In genomic region chr5:110230780-110231461, GRCm38 (mm10) we compare ENCODE assay signal across 8 mouse cellular contexts. TPM values are rescaled to one million over a fixed set of nuclear protein-coding genes. Genes with fewer than 3 reads are reported as not detected.
DNase-seq lines count a peak whose midpoint lies in the region; ATAC-seq and TF ChIP-seq lines count a peak whose summit lies in the region.

TSS of gene Ankle2 (plus strand) at chr5:110231004.

- peak; percentile 93 for DNase-seq in forebrain, embryonic 14.5 days (ENCODE audit: low spot score)
- peak; percentile 95 for DNase-seq in heart, postnatal 14 days
- DNase-seq in layer of hippocampus, adult 11-12 months (ENCODE audit: low spot score): peak; percentile 91
- DNase-seq in lung, adult 18-20 months: peak; percentile 90 to 92
- peak; percentile 94 for DNase-seq in testis, postnatal 14 days (ENCODE audit: low spot score)

- peak; percentile 88 for ATAC-seq in cerebellum, adult (ENCODE audit: insufficient number of reproducible peaks, low FRiP score, low TSS enrichment)
- ATAC-seq in forebrain, embryonic 14.5 days: peak; percentile 98
- ATAC-seq in neural tube, embryonic 15.5 days (ENCODE audit: low FRiP score): peak; percentile 95

- TF ChIP-seq EP300 in ES-Bruce4 (IDR thresholded peaks at IDR 0.05; ENCODE audit: insufficient read depth, low read depth, low read length): 0 out of 2 replicates have a peak, but pooled peaks have one; percentile 56

- intact Hi-C loops in heart, postnatal 14 days (cut with DNase I): no loop called here

- H3K27me3 ChIP-seq in ES-Bruce4 (ENCODE audit: control insufficient read depth, insufficient read depth, low read length, poor library complexity, severe bottlenecking): no peaks in the 10 kb centered on the region
- no peaks in the 10 kb centered on the region for H3K27me3 ChIP-seq in forebrain, embryonic 14.5 days (replicated peaks; ENCODE audit: control insufficient read depth, insufficient read depth, low read length)
- no peaks in the 10 kb centered on the region for H3K27me3 ChIP-seq in neural tube, embryonic 15.5 days (replicated peaks)

- 0 out of 2 replicates have a peak, but pooled peaks cover 2% of the 10 kb centered on the region for H3K9me3 ChIP-seq in ES-Bruce4 (replicated peaks; ENCODE audit: control insufficient read depth, insufficient read depth, low read length, poor library complexity, severe bottlenecking)
- no peaks in the 10 kb centered on the region for H3K9me3 ChIP-seq in forebrain, embryonic 14.5 days (replicated peaks; ENCODE audit: control insufficient read depth, low read length)
- H3K9me3 ChIP-seq in neural tube, embryonic 15.5 days (replicated peaks): no peaks in the 10 kb centered on the region

- no peaks in the 10 kb centered on the region for H3K4me1 ChIP-seq in ES-Bruce4 (ENCODE audit: control insufficient read depth, insufficient read depth, low read length)
- peaks cover 7% of the 10 kb centered on the region for H3K4me1 ChIP-seq in forebrain, embryonic 14.5 days (ENCODE audit: control insufficient read depth, insufficient read depth, low read length)
- peaks cover 25% of the 10 kb centered on the region for H3K4me1 ChIP-seq in neural tube, embryonic 15.5 days

- peaks cover 9% of the 10 kb centered on the region for H3K36me3 ChIP-seq in ES-Bruce4 (ENCODE audit: control insufficient read depth, insufficient read depth, low read length, poor library complexity, severe bottlenecking)
- H3K36me3 ChIP-seq in forebrain, embryonic 14.5 days (ENCODE audit: control insufficient read depth, insufficient read depth, low read length): peaks cover 25% of the 10 kb centered on the region
- H3K36me3 ChIP-seq in neural tube, embryonic 15.5 days: peaks cover 20% of the 10 kb centered on the region

- WGBS in forebrain, embryonic 14.5 days: 0% methylated on average over 75 of the region's 81 CpGs
- WGBS in neural tube, embryonic 15.5 days: under 1% methylated on average over 80 of the region's 81 CpGs

- peak; percentile 60 for TF ChIP-seq POLR2A in ES-Bruce4 (IDR thresholded peaks at IDR 0.05; ENCODE audit: insufficient read depth, low read length)

- peak within 1 kb of the TSS; percentile 87 for H3K9ac ChIP-seq in ES-Bruce4 (ENCODE audit: low read depth, poor library complexity, severe bottlenecking)
- H3K9ac ChIP-seq in forebrain, embryonic 14.5 days (ENCODE audit: low read length): peak within 1 kb of the TSS; percentile 97
- H3K9ac ChIP-seq in neural tube, embryonic 15.5 days (replicated peaks): peak within 1 kb of the TSS; percentile 97

- no peak for TF ChIP-seq CTCF in ES-Bruce4 (IDR thresholded peaks at IDR 0.05; ENCODE audit: low read depth, low read length)

- H3K4me3 ChIP-seq in ES-Bruce4 (ENCODE audit: low read depth, low read length): peak within 1 kb of the TSS; percentile 76
- H3K4me3 ChIP-seq in forebrain, embryonic 14.5 days (ENCODE audit: low read depth, low read length): peak within 1 kb of the TSS; percentile 94
- H3K4me3 ChIP-seq in neural tube, embryonic 15.5 days (replicated peaks): peak within 1 kb of the TSS; percentile 74

- peak within 1 kb of the TSS; percentile 77 for H3K4me2 ChIP-seq in forebrain, embryonic 14.5 days (ENCODE audit: low read length)
- H3K4me2 ChIP-seq in neural tube, embryonic 15.5 days: peak within 1 kb of the TSS; percentile 77

- peak within 1 kb of the TSS; percentile 17 for H3K27ac ChIP-seq in ES-Bruce4 (ENCODE audit: insufficient read depth, low read length)
- H3K27ac ChIP-seq in forebrain, embryonic 14.5 days (ENCODE audit: low read depth, low read length): peak within 1 kb of the TSS; percentile 90
- peak within 1 kb of the TSS; percentile 92 for H3K27ac ChIP-seq in neural tube, embryonic 15.5 days (replicated peaks)

RNA-seq across cellular contexts. Expression of gene Ankle2, which starts in this region (rescaled TPM):
- polyA plus RNA-seq in ES-Bruce4 (2011; ENCODE audit: insufficient read depth, insufficient read length, low read depth, missing spikeins): 52.3 and 58.4 TPM in 2 replicates
- 21.9 and 32.5 TPM in 2 replicates for polyA plus RNA-seq in forebrain, embryonic 14.5 days (2014; fragmentation: Nextera tagmentation; extraction: Ambion mirVana)
- 10 to 100 TPM; 25.8 to 25.9 TPM for total RNA-seq in heart, postnatal 14 days (2021)
- 19.3 and 23.7 TPM in 2 replicates for polyA plus RNA-seq in neural tube, embryonic 15.5 days (2015; fragmentation: Nextera tagmentation; extraction: Ambion mirVana)

Comparison
In these comparisons a context has a peak if more than half of its experiments do, and no peak if none do; other contexts are left out.
1. Peak in every context shown above with its lines: DNase-seq, ATAC-seq, H3K4me3 ChIP-seq and H3K27ac ChIP-seq.
2. H3K27ac ChIP-seq: peak in every context shown above with its lines; median percentile 92 in neural tube, embryonic 15.5 days; 90 in forebrain, embryonic 14.5 days; 17 in ES-Bruce4.